Mouse (Mus musculus): ENCODE measurements around the gene Vmn1r100.
"Not testable (repeated sequence)": the region's sequence is repeated elsewhere in the genome, so short reads cannot be mapped to it uniquely, and the experiment has no call there.

The Vmn1r100 gene

GRCm38 (mm10) chr7:20417642-20418041, at the start of gene Vmn1r100:
Vmn1r100 (plus strand) TSS chr7:20417942.
- not testable (repeated sequence) for DNase-seq (ENCODE audit: low spot score in 2 of 2)

- not testable (repeated sequence) for DNase-seq (ENCODE audit: low spot score in 2 of 2)
Observed at GRCm38 (mm10) chr7:20375310-20375709, 42.4 kb upstream of the Vmn1r100 start, which contains the start of gene Gm5728. Gm5728 (minus strand) TSS chr7:20375410.

- not testable (repeated sequence) for DNase-seq (ENCODE audit: low spot score in 2 of 2)
Observed at GRCm38 (mm10) chr7:20442493-20442892, 24.8 kb downstream of the Vmn1r100 start, which contains the start of gene Vmn1r101. Vmn1r101 (minus strand) TSS chr7:20442593.
